Mouse (Mus musculus) intestine, embryonic 14.5 days (tissue): ENCODE data around the gene Dock10. TPM values are rescaled to one million over a fixed set of nuclear protein-coding genes. Genes with fewer than 3 reads are reported as not detected.

Source experiments
- ATAC-seq: fragments of 200-750 bp; cut with Nextera tagmentation; replicated peaks from 2 replicates; pipeline ENCODE4 v1.8.0; 2017; ENCODE audit warnings: low read depth, moderate number of reproducible peaks, moderate TSS enrichment, moderate library complexity; ENCODE audit not compliant: low FRiP score, low TSS enrichment
- DNase-seq: peaks from one replicate; pipeline ENCODE4 v3.0.0-alpha.2; 2018; ENCODE audit warnings: low spot score
- H3K27ac ChIP-seq: fragments of 300-500 bp; sonication (generic); 2 replicates; pipeline ENCODE4 v1.5.1; 2014; ENCODE audit warnings: low read depth, mild to moderate bottlenecking, control low read depth
- H3K27me3 ChIP-seq: fragments of 300-500 bp; sonication (generic); replicated peaks from 2 replicates; pipeline ENCODE4 v1.6.1; 2014; ENCODE audit warnings: low read length, control low read depth; ENCODE audit not compliant: control insufficient read depth, insufficient read depth
- H3K36me3 ChIP-seq: fragments of 300-500 bp; sonication (generic); 2 replicates; pipeline ENCODE4 v1.6.1; 2014; ENCODE audit warnings: low read length, control low read depth; ENCODE audit not compliant: control insufficient read depth, insufficient read depth
- H3K4me1 ChIP-seq: fragments of 300-500 bp; sonication (generic); replicated peaks from 2 replicates; pipeline ENCODE4 v1.6.1; 2014; ENCODE audit warnings: low read length, control low read depth, mixed read lengths; ENCODE audit not compliant: control insufficient read depth, insufficient read depth
- H3K4me2 ChIP-seq: fragments of 300-500 bp; sonication (generic); 2 replicates; pipeline ENCODE4 v1.6.1; 2014; ENCODE audit warnings: low read length
- H3K4me3 ChIP-seq: fragments of 300-500 bp; sonication (generic); 2 replicates; pipeline ENCODE4 v1.5.1; 2014; ENCODE audit warnings: low read depth, low read length, control low read depth, mixed read lengths
- H3K9ac ChIP-seq: fragments of 300-500 bp; sonication (generic); 2 replicates; pipeline ENCODE4 v1.6.1; 2014; ENCODE audit warnings: mild to moderate bottlenecking, low read length
- H3K9me3 ChIP-seq: fragments of 300-500 bp; sonication (generic); 2 replicates; pipeline ENCODE4 v1.6.1; 2016; ENCODE audit warnings: low read length, control low read depth; ENCODE audit not compliant: control insufficient read depth
- whole genome bisulfite sequencing: fragments of 180-500 bp; shearing (Covaris S2); extraction: QIAGEN DNeasy Blood & Tissue Kit; methylation state at CpG from one replicate; pipeline ENCODE4 v1.1.7; 2014; 5-methylcytosine and 5-hydroxymethylcytosine counted together
- polyA plus RNA-seq: library from polyadenylated mRNA; unstranded; fragments of >200 nt; fragmentation: Nextera tagmentation; extraction: Ambion mirVana; gene quantifications from 2 replicates; pipeline ENCODE4 v1.2.1, GENCODE M21; 2014

Gene Dock10
- polyA plus RNA-seq, 1 experiment from 2014 or later = 7.3 TPM

- H3K9ac ChIP-seq = no peak overlapping the region
- no peak for ATAC-seq
- no peak overlapping the region for H3K27ac ChIP-seq
- WGBS = 71% methylated on average over 5 of the region's 5 CpGs
- no peak for DNase-seq
- H3K27me3 ChIP-seq = no peaks in the 10 kb centered on the region
- no peaks in the 10 kb centered on the region for H3K4me1 ChIP-seq
- H3K36me3 ChIP-seq = no peaks in the 10 kb centered on the region
- H3K4me3 ChIP-seq = no peak overlapping the region
- no peak overlapping the region for H3K4me2 ChIP-seq
- H3K9me3 ChIP-seq = no peaks in the 10 kb centered on the region
Observed at GRCm38 (mm10) chr1:80737812-80738391, 20.4 kb downstream of the Dock10 start.

DNA sequence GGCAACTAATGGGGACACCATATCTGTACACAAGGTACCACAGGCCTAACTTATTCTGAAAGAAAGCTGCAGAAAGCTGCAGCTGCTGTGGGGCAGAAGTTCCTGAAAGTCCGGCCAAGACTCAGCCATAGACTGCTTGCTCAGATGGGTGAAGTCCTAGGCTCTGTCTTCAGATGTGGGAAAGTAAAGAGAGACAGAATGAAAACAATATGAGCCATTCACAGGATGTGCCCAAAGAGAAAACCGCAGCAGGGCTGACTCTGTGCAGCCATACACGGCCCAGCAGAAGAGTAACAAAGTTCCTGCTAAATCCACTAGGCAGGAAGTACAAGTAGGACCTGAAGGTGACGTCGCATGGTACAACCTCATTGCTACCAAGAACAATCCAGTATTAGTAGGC is 27.7 kb downstream of the Dock10 start:
- H3K4me2 ChIP-seq = no peak overlapping the region
- WGBS = 81% methylated on average over 5 of the region's 5 CpGs
- no peaks in the 10 kb centered on the region for H3K9me3 ChIP-seq
- ATAC-seq (no peak), DNase-seq (peak; percentile 18)
- H3K4me3 ChIP-seq = no peak overlapping the region
- H3K9ac ChIP-seq = no peak overlapping the region
- H3K27me3 ChIP-seq = no peaks in the 10 kb centered on the region
- no peaks in the 10 kb centered on the region for H3K4me1 ChIP-seq
- no peak overlapping the region for H3K27ac ChIP-seq
- no peaks in the 10 kb centered on the region for H3K36me3 ChIP-seq

DNA sequence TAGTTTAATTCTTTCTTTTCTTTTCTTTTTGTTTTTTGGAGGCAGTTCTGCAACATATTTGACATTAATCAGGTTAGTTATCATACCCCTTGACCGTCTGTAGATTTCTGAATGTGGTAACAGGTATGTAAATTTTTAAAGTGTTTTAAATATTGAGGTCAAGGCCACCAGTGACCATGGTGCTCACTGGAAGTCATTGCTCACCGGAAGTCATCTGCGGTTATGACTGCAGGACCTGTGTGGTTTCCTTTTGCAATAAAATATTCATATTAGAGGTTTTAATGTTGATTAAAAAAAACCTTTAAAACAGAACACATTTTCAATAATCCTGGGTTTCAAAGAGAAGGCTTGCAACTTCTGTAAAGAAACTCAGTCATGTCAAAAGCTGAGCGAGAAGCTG is 28.2 kb downstream of the Dock10 start:
- Histone ChIP-seq H3K9ac (no peak overlapping the region), H3K4me1 (no peaks in the 10 kb centered on the region), H3K27me3 (no peaks in the 10 kb centered on the region), H3K36me3 (no peaks in the 10 kb centered on the region), H3K4me3 (no peak overlapping the region), H3K4me2 (no peak overlapping the region), H3K27ac (no peak overlapping the region), H3K9me3 (no peaks in the 10 kb centered on the region)
- ATAC-seq = no peak
- no peak for DNase-seq
- WGBS = 88% methylated on average over 4 of the region's 4 CpGs

DNA sequence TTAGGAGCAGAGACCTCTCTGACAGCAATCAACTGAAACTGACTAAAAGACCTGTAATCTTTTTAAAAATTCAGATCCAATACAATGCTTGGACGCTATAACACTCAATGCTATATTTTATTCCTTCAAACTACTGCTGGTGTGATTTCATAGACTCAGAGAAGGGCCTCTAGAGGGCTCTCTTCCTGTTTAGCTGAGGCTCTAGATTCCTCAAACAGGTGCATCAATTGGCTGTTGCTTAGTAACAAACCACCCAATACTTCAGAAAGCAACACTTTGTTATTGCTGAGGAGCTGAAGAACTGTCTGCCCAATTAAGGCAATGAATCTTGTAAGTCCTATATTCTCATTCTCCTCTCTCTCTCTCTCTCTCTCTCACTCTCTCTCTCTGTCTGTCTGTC is 30.1 kb downstream of the Dock10 start:
- H3K9ac ChIP-seq = no peak overlapping the region
- H3K4me2 ChIP-seq = no peak overlapping the region
- no peaks in the 10 kb centered on the region for H3K27me3 ChIP-seq
- H3K9me3 ChIP-seq = no peaks in the 10 kb centered on the region
- H3K4me1 ChIP-seq = no peaks in the 10 kb centered on the region
- no peak overlapping the region for H3K27ac ChIP-seq
- 43% methylated on average over 1 of the region's 1 CpGs for WGBS
- DNase-seq (no peak), ATAC-seq (no peak)
- no peaks in the 10 kb centered on the region for H3K36me3 ChIP-seq
- H3K4me3 ChIP-seq = no peak overlapping the region

DNA sequence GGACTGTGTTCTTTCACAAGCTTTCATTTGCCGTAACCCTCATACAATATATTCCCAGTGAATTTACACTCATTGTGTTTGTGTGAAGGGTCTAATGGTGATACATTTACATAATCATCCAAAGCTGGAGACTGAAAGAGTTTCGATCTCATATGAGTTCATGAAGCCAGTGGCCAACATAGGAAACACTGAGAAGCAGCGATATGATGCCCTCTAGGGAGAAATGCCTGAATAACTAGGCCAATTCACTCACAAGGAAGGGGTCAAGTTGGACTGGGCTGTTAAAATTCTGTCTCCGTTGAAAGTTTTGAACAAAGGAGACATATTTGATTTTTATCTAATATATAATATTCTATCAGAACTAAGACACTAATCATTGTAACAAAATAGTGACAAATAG is 30.9 kb downstream of the Dock10 start:
- Histone ChIP-seq H3K4me1 (no peaks in the 10 kb centered on the region), H3K9ac (no peak overlapping the region), H3K36me3 (no peaks in the 10 kb centered on the region), H3K27me3 (no peaks in the 10 kb centered on the region), H3K4me2 (no peak overlapping the region), H3K27ac (no peak overlapping the region), H3K4me3 (no peak overlapping the region), H3K9me3 (no peaks in the 10 kb centered on the region)
- ATAC-seq (no peak), DNase-seq (peak; percentile 40)
- 84% methylated on average over 4 of the region's 4 CpGs for WGBS

- no peak overlapping the region for H3K9ac ChIP-seq
- H3K4me2 ChIP-seq = no peak overlapping the region
- WGBS = 43% methylated on average over 4 of the region's 4 CpGs
- H3K4me1 ChIP-seq = no peaks in the 10 kb centered on the region
- ATAC-seq (no peak), DNase-seq (peak; percentile 50)
- H3K27me3 ChIP-seq = no peaks in the 10 kb centered on the region
- H3K4me3 ChIP-seq = no peak overlapping the region
- no peaks in the 10 kb centered on the region for H3K36me3 ChIP-seq
- H3K9me3 ChIP-seq = no peaks in the 10 kb centered on the region
- H3K27ac ChIP-seq = no peak overlapping the region
Observed at GRCm38 (mm10) chr1:80722647-80723046, 35.7 kb downstream of the Dock10 start.

GRCm38 (mm10) chr1:80722001-80722400 is 36.3 kb downstream of the Dock10 start:
- Histone ChIP-seq H3K4me1 (no peaks in the 10 kb centered on the region), H3K27ac (no peak overlapping the region), H3K27me3 (no peaks in the 10 kb centered on the region), H3K36me3 (no peaks in the 10 kb centered on the region), H3K4me3 (no peak overlapping the region), H3K9ac (no peak overlapping the region), H3K4me2 (no peak overlapping the region), H3K9me3 (no peaks in the 10 kb centered on the region)
- 49% methylated on average over 1 of the region's 1 CpGs for WGBS
- ATAC-seq (no peak), DNase-seq (peak; percentile 34)

DNA sequence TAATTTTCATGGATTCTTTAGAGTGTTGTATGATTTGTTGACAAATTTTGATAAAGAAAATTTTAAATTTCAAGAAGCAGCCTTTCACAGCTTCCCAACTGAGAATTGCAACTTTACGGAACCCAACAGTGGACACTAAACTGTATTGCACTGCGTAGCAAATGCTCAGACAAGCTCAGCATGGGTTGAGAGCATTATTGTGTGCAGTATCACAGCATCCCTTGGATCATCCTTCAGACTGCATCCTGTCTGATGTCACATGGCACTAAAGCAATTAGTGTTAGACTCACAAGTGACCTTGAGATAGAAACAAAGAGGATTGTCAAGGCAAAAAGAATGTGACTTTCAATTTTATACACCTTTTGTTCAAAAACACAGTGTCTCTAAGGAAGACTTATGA is 37.1 kb downstream of the Dock10 start:
- DNase-seq (no peak), ATAC-seq (no peak)
- no peaks in the 10 kb centered on the region for H3K4me1 ChIP-seq
- 92% methylated on average over 2 of the region's 2 CpGs for WGBS
- no peak overlapping the region for H3K4me2 ChIP-seq
- no peaks in the 10 kb centered on the region for H3K9me3 ChIP-seq
- no peak overlapping the region for H3K4me3 ChIP-seq
- no peak overlapping the region for H3K9ac ChIP-seq
- H3K36me3 ChIP-seq = no peaks in the 10 kb centered on the region
- no peak overlapping the region for H3K27ac ChIP-seq
- H3K27me3 ChIP-seq = no peaks in the 10 kb centered on the region

GRCm38 (mm10) chr1:80720146-80720545 is 38.2 kb downstream of the Dock10 start:
- ATAC-seq (no peak), DNase-seq (no peak)
- Histone ChIP-seq H3K9ac (no peak overlapping the region), H3K4me1 (no peaks in the 10 kb centered on the region), H3K27ac (no peak overlapping the region), H3K4me2 (no peak overlapping the region), H3K4me3 (no peak overlapping the region), H3K36me3 (no peaks in the 10 kb centered on the region), H3K27me3 (no peaks in the 10 kb centered on the region), H3K9me3 (no peaks in the 10 kb centered on the region)
